Mouse (Mus musculus): Measurements from ENCODE around the gene Atox1. TPM values are rescaled to one million over a fixed set of nuclear protein-coding genes. Genes with fewer than 3 reads are reported as not detected.

The Atox1 gene
- polyA plus RNA-seq, 1 experiment from 2014 or later: 224 TPM

GRCm38 (mm10) chr11:55439718-55440117 is 21.3 kb downstream of the Atox1 start:
- H3K9ac ChIP-seq (ENCODE audit: low read length): no peak overlapping the region
- no peaks in the 10 kb centered on the region for H3K9me3 ChIP-seq (ENCODE audit: control insufficient read depth, low read length)
- H3K27me3 ChIP-seq (ENCODE audit: control insufficient read depth, insufficient read depth, low read length): no peaks in the 10 kb centered on the region
- no peak overlapping the region for H3K4me2 ChIP-seq
- H3K27ac ChIP-seq (ENCODE audit: low read depth, low read length): no peak overlapping the region
- no peaks in the 10 kb centered on the region for H3K4me1 ChIP-seq (ENCODE audit: control insufficient read depth, insufficient read depth, low read length)
- H3K4me3 ChIP-seq (ENCODE audit: low read depth, low read length): no peak overlapping the region
- WGBS: 68% methylated on average over 5 of the region's 5 CpGs
- no peak for DNase-seq (ENCODE audit: low spot score, missing footprints)
- no peaks in the 10 kb centered on the region for H3K36me3 ChIP-seq (ENCODE audit: control insufficient read depth, insufficient read depth, low read length)
- no peak for ATAC-seq (ENCODE audit: low FRiP score)

GRCm38 (mm10) chr11:55438031-55438430 is 23.0 kb downstream of the Atox1 start:
- H3K9ac ChIP-seq (ENCODE audit: low read length): no peak overlapping the region
- H3K27ac ChIP-seq (ENCODE audit: low read depth, low read length): no peak overlapping the region
- WGBS: 34% methylated on average over 4 of the region's 4 CpGs
- DNase-seq (ENCODE audit: low spot score, missing footprints) (peak; percentile 49), ATAC-seq (ENCODE audit: low FRiP score) (no peak)
- no peaks in the 10 kb centered on the region for H3K36me3 ChIP-seq (ENCODE audit: control insufficient read depth, insufficient read depth, low read length)
- H3K9me3 ChIP-seq (ENCODE audit: control insufficient read depth, low read length): no peaks in the 10 kb centered on the region
- no peaks in the 10 kb centered on the region for H3K4me1 ChIP-seq (ENCODE audit: control insufficient read depth, insufficient read depth, low read length)
- no peak overlapping the region for H3K4me3 ChIP-seq (ENCODE audit: low read depth, low read length)
- H3K4me2 ChIP-seq: no peak overlapping the region
- H3K27me3 ChIP-seq (ENCODE audit: control insufficient read depth, insufficient read depth, low read length): no peaks in the 10 kb centered on the region

- Histone ChIP-seq H3K4me2 (no peak overlapping the region), H3K27me3 (ENCODE audit: control insufficient read depth, insufficient read depth, low read length) (no peaks in the 10 kb centered on the region), H3K4me1 (ENCODE audit: control insufficient read depth, insufficient read depth, low read length) (no peaks in the 10 kb centered on the region), H3K27ac (ENCODE audit: low read depth, low read length) (no peak overlapping the region), H3K9me3 (ENCODE audit: control insufficient read depth, low read length) (no peaks in the 10 kb centered on the region), H3K36me3 (ENCODE audit: control insufficient read depth, insufficient read depth, low read length) (no peaks in the 10 kb centered on the region), H3K9ac (ENCODE audit: low read length) (no peak overlapping the region; the same call in 1 of the 2 replicates), H3K4me3 (ENCODE audit: low read depth, low read length) (no peak overlapping the region)
- DNase-seq (ENCODE audit: low spot score, missing footprints) (no peak), ATAC-seq (ENCODE audit: low FRiP score) (no peak)
- 90% methylated on average over 6 of the region's 6 CpGs for WGBS
Measured at GRCm38 (mm10) chr11:55436089-55436488, 24.9 kb downstream of the Atox1 start.

GRCm38 (mm10) chr11:55432981-55433380 is 28.1 kb downstream of the Atox1 start:
- Histone ChIP-seq H3K4me3 (ENCODE audit: low read depth, low read length) (no peak overlapping the region), H3K27me3 (ENCODE audit: control insufficient read depth, insufficient read depth, low read length) (no peaks in the 10 kb centered on the region), H3K36me3 (ENCODE audit: control insufficient read depth, insufficient read depth, low read length) (no peaks in the 10 kb centered on the region), H3K4me2 (no peak overlapping the region), H3K9ac (ENCODE audit: low read length) (no peak overlapping the region), H3K4me1 (ENCODE audit: control insufficient read depth, insufficient read depth, low read length) (peaks cover 8% of the 10 kb centered on the region; the same call in 1 of the 2 replicates), H3K9me3 (ENCODE audit: control insufficient read depth, low read length) (no peaks in the 10 kb centered on the region), H3K27ac (ENCODE audit: low read depth, low read length) (no peak overlapping the region)
- peak; percentile 76 for DNase-seq (ENCODE audit: low spot score, missing footprints)
- 72% methylated on average over 3 of the region's 3 CpGs for WGBS
- ATAC-seq (ENCODE audit: low FRiP score): no peak

GRCm38 (mm10) chr11:55429973-55430372 is 31.1 kb downstream of the Atox1 start:
- H3K36me3 ChIP-seq (ENCODE audit: control insufficient read depth, insufficient read depth, low read length): no peaks in the 10 kb centered on the region
- H3K27me3 ChIP-seq (ENCODE audit: control insufficient read depth, insufficient read depth, low read length): no peaks in the 10 kb centered on the region
- H3K9ac ChIP-seq (ENCODE audit: low read length): no peak overlapping the region
- H3K9me3 ChIP-seq (ENCODE audit: control insufficient read depth, low read length): no peaks in the 10 kb centered on the region
- H3K4me2 ChIP-seq: no peak overlapping the region
- H3K4me3 ChIP-seq (ENCODE audit: low read depth, low read length): no peak overlapping the region
- peaks cover 11% of the 10 kb centered on the region; the same call in 1 of the 2 replicates for H3K4me1 ChIP-seq (ENCODE audit: control insufficient read depth, insufficient read depth, low read length)
- peak; percentile 56 for DNase-seq (ENCODE audit: low spot score, missing footprints)
- no peak for ATAC-seq (ENCODE audit: low FRiP score)
- 88% methylated on average over 2 of the region's 2 CpGs for WGBS
- H3K27ac ChIP-seq (ENCODE audit: low read depth, low read length): no peak overlapping the region

- H3K4me3 ChIP-seq (ENCODE audit: low read depth, low read length): no peak overlapping the region
- no peaks in the 10 kb centered on the region for H3K36me3 ChIP-seq (ENCODE audit: control insufficient read depth, insufficient read depth, low read length)
- 39% methylated on average over 16 of the region's 16 CpGs for WGBS
- DNase-seq (ENCODE audit: low spot score, missing footprints) (peak; percentile 95), ATAC-seq (ENCODE audit: low FRiP score) (peak; percentile 75)
- no peaks in the 10 kb centered on the region for H3K9me3 ChIP-seq (ENCODE audit: control insufficient read depth, low read length)
- peak overlapping the region; percentile 39; the same call in 1 of the 2 replicates for H3K9ac ChIP-seq (ENCODE audit: low read length)
- peaks cover 15% of the 10 kb centered on the region; the same call in 1 of the 2 replicates for H3K4me1 ChIP-seq (ENCODE audit: control insufficient read depth, insufficient read depth, low read length)
- no peak overlapping the region for H3K4me2 ChIP-seq
- H3K27me3 ChIP-seq (ENCODE audit: control insufficient read depth, insufficient read depth, low read length): no peaks in the 10 kb centered on the region
- peak overlapping the region; percentile 20 for H3K27ac ChIP-seq (ENCODE audit: low read depth, low read length)
Measured at GRCm38 (mm10) chr11:55428186-55429012, 32.6 kb downstream of the Atox1 start.

GRCm38 (mm10) chr11:55424746-55425360 is 36.2 kb downstream of the Atox1 start:
- DNase-seq (ENCODE audit: low spot score, missing footprints): peak; percentile 75
- Histone ChIP-seq H3K27ac (ENCODE audit: low read depth, low read length) (no peak overlapping the region; the same call in 1 of the 2 replicates), H3K4me1 (ENCODE audit: control insufficient read depth, insufficient read depth, low read length) (peaks cover 17% of the 10 kb centered on the region; the same call in 1 of the 2 replicates), H3K9me3 (ENCODE audit: control insufficient read depth, low read length) (no peaks in the 10 kb centered on the region), H3K36me3 (ENCODE audit: control insufficient read depth, insufficient read depth, low read length) (no peaks in the 10 kb centered on the region), H3K4me3 (ENCODE audit: low read depth, low read length) (no peak overlapping the region), H3K9ac (ENCODE audit: low read length) (no peak overlapping the region), H3K4me2 (no peak overlapping the region), H3K27me3 (ENCODE audit: control insufficient read depth, insufficient read depth, low read length) (no peaks in the 10 kb centered on the region)
- WGBS: 74% methylated on average over 8 of the region's 8 CpGs
- no peak for ATAC-seq (ENCODE audit: low FRiP score)

GRCm38 (mm10) chr11:55423756-55424155 is 37.3 kb downstream of the Atox1 start:
- peak; percentile 81 for ATAC-seq (ENCODE audit: low FRiP score)
- Histone ChIP-seq H3K4me2 (no peak overlapping the region), H3K9me3 (ENCODE audit: control insufficient read depth, low read length) (no peaks in the 10 kb centered on the region), H3K36me3 (ENCODE audit: control insufficient read depth, insufficient read depth, low read length) (no peaks in the 10 kb centered on the region), H3K4me1 (ENCODE audit: control insufficient read depth, insufficient read depth, low read length) (peaks cover 28% of the 10 kb centered on the region), H3K27me3 (ENCODE audit: control insufficient read depth, insufficient read depth, low read length) (no peaks in the 10 kb centered on the region), H3K4me3 (ENCODE audit: low read depth, low read length) (no peak overlapping the region), H3K27ac (ENCODE audit: low read depth, low read length) (peak overlapping the region; percentile 57), H3K9ac (ENCODE audit: low read length) (no peak overlapping the region)
- 45% methylated on average over 4 of the region's 4 CpGs for WGBS
- DNase-seq (ENCODE audit: low spot score, missing footprints): peak; percentile 88

- WGBS: 91% methylated on average over 1 of the region's 1 CpGs
- DNase-seq (ENCODE audit: low spot score, missing footprints) (no peak), ATAC-seq (ENCODE audit: low FRiP score) (no peak)
- Histone ChIP-seq H3K27ac (ENCODE audit: low read depth, low read length) (peak within 1 kb of the TSS; percentile 57), H3K27me3 (ENCODE audit: control insufficient read depth, insufficient read depth, low read length) (no peaks in the 10 kb centered on the region), H3K4me1 (ENCODE audit: control insufficient read depth, insufficient read depth, low read length) (peaks cover 27% of the 10 kb centered on the region), H3K4me2 (no peak within 1 kb of the TSS), H3K36me3 (ENCODE audit: control insufficient read depth, insufficient read depth, low read length) (no peaks in the 10 kb centered on the region), H3K9me3 (ENCODE audit: control insufficient read depth, low read length) (no peaks in the 10 kb centered on the region), H3K9ac (ENCODE audit: low read length) (no peak within 1 kb of the TSS), H3K4me3 (ENCODE audit: low read depth, low read length) (no peak within 1 kb of the TSS)
Measured at GRCm38 (mm10) chr11:55422978-55423377, 38.1 kb downstream of the Atox1 start, which contains the start of gene Sparc. TSS of gene Sparc (minus strand) at chr11:55423183.
